Mouse (Mus musculus): Measurements from ENCODE around the gene Sgsm1.
"Not testable (repeated sequence)": the region's sequence is repeated elsewhere in the genome, so short reads cannot be mapped to it uniquely, and the experiment has no call there.

Sgsm1 gene

DNA sequence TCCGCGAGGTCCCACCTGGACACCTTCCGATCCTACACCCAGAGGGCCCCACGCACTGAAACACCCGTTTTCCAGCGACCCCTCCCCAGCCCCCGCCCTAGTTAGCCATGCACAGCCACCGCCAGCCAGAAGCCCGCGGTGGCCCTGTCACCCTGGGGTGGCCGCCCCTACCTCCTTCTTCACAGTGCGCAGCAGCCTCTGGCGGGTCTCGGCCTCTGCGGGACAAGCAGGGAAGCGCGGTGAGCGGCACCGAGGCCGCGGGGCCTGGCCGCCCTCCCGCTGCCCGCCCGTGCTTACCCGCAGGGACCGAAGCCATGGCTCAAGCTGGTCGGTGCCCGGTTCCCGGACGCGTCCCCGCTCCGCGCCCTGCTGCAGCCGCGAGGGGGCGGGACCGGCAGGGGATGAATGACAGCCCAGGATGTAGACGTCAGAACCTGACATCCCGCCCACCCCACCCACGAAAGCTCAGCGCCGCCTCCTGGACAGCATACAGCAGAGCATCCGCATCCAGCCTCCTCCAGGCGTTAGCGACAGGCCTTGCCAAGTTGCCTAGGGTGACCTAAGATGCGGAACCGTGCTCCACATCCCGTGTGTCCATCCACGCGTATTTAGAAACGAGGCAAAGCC lies at the start of gene Sgsm1:
Gene Sgsm1 (minus strand): TSS at position 410 of the 627 bp plus-strand sequence.
- DNase-seq: peak; percentile 23 to 29

- no peak for DNase-seq
These were observed 48.2 kb upstream of the Sgsm1 start for GRCm38 (mm10) chr5:113358833-113359232.

DNA sequence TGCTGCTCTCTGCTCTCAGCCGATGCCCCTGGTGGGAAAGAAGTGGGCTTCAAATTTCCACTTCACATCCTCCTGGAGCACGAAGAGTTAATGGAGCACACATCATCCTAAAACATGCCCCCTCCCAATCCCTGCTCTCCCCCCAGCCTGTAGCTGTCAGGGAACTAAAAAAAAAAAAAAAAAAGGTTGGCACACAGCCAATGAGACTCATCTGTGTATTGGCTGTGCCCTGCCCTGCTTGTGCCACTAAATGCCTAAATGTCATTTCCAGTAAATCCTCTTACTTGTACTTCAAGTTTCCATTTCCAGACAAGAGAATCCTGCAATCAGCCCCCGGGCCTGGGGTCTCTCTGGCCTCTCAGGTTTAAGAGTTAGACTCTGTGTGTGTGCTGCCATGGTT lies 47.1 kb upstream of the Sgsm1 start:
- no peak for DNase-seq

GRCm38 (mm10) chr5:113357186-113357585 lies 46.6 kb upstream of the Sgsm1 start, which contains the start of gene Aym1:
TSS of gene Aym1 (plus strand) at chr5:113357294.
- no peak for DNase-seq

DNA sequence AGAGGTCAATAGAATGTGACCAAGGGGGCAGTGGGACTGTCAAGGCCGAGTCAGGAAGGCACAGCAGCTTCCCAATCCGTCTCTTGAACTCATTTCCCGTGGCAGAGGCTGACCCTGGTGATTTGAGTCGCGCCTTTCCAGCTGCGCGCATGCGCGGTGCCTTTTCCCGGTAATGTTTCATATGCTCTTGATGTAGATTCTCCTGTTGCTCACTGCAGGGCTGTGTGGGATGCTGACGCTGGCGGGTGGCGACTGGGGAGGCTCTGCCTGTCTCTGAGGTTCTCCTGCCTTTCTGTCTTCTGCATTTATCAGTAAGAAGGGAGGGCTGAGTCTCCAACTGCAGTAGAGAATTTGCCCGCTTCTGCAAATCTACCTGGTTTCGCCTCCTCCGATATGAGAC lies 43.7 kb upstream of the Sgsm1 start:
- no peak for DNase-seq

DNA sequence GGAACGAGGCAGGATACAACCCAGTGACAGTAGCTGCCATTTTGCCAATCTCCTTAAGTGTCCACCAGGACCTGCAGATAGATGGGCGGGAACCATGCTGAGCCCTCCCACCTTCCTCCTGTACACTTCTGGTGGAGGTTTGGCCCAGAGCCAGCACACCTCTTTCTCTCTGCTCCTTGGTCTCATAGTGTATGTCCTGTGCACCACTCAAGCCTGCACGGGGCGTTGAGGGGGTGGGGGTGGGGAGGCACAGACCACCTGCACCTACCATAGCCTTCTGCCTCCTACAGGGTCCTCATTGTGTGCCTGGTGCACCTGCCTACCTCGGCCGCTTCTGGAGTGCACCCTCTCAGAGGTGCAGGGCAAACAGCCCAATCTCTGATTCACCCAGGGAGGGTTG lies 42.0 kb upstream of the Sgsm1 start:
- no peak for DNase-seq

- no peak for DNase-seq
These were observed 41.2 kb upstream of the Sgsm1 start for GRCm38 (mm10) chr5:113351768-113352167.

- DNase-seq: no peak
These were observed 39.2 kb upstream of the Sgsm1 start for GRCm38 (mm10) chr5:113349810-113350209.

- no peak for DNase-seq
These were observed 38.6 kb upstream of the Sgsm1 start for GRCm38 (mm10) chr5:113349226-113349625.

DNA sequence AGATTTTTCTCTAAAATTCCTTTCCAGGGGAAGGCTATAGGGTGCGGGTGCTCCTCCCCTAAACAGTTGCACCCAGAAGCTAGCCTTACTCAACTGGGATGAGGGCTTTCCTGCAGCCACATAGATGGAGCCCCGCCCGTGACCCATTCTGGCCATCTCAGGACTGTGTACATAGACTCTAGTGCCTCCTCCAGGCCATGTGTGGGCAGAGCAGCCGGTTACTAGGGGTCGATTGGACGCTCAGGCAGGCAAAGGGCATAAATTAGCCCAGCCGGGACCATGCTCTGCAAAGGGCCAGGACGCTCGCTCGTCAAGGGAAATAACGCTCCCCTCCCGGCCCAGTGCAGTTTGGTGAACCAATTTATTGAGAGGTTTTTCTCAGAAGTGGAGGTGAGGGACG lies 38.0 kb upstream of the Sgsm1 start:
- no peak for DNase-seq

- DNase-seq: no peak
These were observed 37.0 kb upstream of the Sgsm1 start for GRCm38 (mm10) chr5:113347593-113347992.

DNA sequence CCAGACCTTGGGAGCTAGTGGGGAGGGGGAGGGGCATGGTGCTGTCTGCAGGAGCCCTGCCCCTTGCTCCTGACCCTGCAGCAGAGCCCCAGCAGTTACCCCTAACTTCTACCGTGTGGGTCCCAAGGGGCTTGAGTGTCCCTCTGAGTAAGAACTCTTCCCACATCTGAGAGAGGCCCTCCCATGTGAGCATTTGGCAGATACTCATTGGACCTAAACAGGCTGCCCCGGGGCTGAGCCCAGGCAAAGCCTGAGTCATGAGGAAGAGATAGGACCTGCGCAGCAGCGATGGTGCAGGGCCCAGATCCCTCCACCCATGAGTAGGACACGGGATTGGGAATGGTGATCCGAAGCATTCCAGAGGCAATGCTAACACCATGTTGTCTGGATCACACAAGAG lies 36.1 kb upstream of the Sgsm1 start:
- not testable (repeated sequence) for DNase-seq

- DNase-seq: no peak
These were observed 35.2 kb upstream of the Sgsm1 start for GRCm38 (mm10) chr5:113345781-113346180.

DNA sequence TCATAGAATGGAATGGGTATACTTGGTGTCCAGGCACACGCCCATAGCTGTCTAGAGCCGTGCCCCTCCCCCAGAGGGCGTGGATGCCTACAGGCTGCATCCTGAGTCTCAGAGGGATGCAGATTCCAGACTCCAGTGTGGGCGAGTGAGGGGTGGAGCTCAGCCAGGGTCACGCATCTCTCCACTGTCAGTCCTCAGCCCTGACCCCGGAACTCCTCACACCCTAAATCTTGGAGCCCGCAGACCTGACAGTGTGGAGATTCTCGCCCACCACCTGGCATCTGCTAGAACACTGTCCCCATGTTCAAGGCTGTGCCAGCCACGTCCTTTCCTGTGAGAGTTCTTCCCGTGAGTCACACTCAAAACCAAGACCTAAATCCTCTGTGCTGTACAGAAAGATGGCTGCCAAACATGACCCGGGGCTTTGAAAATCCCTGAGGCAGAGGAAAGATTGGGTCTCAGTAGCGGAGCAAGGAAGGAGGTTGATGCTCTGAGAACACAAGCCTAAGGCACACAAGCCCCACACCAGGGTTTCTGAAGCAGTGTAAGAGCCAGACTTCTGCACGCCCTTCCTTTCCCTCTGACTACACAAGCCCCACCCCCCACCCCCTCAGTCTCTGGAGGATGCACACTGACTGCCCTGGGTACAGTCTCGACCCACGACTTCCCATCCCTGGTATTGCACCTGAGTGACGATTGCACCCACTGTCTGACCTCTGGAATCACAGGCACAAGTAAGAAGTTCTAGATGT lies 34.2 kb upstream of the Sgsm1 start:
- DNase-seq: no peak

GRCm38 (mm10) chr5:113336281-113336680 lies 25.7 kb upstream of the Sgsm1 start:
- DNase-seq: no peak

GRCm38 (mm10) chr5:113335732-113336131 lies 25.1 kb upstream of the Sgsm1 start:
- no peak for DNase-seq

- DNase-seq: no peak
These were observed 24.3 kb upstream of the Sgsm1 start for GRCm38 (mm10) chr5:113334621-113335530.

GRCm38 (mm10) chr5:113332899-113333298 lies 22.3 kb upstream of the Sgsm1 start:
- DNase-seq: no peak

DNA sequence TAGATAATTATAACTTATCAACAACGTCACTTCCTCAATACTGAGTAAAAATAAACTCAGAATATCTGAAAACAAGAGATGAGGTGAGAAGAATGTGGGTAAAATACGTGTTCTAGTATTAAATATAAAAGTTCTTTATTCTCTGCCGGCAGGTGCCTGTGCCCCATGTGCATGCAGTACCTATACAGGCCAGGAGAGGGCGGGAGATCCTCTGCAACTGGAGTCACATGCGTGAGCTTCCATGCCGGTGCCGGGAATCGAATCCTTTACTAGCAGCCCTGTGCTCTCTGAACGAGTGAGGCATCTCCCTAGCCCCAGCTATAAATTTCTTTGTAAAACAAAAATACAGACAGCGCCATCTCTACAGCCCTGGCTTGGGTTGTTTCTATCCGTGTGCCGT lies 21.7 kb upstream of the Sgsm1 start:
- peak; percentile 28 to 41 for DNase-seq

DNA sequence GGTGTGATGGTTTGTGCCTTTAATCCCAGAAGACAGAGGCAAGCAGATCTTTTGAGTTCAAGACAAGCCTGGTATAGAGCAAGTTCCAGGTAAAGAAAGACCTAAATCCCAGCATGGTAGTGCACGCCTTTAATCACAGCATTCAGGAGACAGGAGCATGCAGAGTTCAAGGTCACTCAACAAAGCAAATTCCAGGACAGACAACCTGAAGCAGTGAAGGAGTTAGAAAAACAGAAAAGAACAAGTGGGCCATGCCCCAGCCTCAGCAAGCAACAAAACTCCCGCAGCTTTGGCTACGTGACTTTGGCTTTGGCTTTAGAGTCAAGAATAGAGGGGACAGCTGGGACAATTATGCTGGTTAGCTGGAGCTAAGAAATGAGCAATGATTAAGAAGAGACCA lies 19.6 kb upstream of the Sgsm1 start:
- no peak for DNase-seq

DNA sequence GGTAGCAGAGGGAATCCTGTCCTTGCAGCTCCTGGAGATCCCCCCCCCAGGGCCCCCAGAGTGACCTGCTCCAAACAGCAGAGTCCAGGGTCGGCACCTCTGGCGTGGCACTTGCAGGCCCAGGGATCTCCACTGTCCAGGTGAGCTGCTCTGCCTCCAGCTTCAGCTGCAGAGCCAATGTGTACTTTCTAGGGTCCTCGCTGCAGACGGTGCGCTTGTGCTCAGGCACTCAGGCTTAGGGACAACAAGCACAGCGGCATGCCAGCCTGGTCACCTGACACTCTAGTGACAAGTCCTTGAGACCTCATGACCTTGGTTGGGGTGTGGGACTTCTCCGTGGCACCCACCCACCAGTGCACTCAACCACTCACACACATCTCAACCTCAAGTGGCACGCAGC lies 18.9 kb upstream of the Sgsm1 start:
- DNase-seq: no peak

GRCm38 (mm10) chr5:113323784-113324638 lies 13.4 kb upstream of the Sgsm1 start:
- no peak for DNase-seq

DNA sequence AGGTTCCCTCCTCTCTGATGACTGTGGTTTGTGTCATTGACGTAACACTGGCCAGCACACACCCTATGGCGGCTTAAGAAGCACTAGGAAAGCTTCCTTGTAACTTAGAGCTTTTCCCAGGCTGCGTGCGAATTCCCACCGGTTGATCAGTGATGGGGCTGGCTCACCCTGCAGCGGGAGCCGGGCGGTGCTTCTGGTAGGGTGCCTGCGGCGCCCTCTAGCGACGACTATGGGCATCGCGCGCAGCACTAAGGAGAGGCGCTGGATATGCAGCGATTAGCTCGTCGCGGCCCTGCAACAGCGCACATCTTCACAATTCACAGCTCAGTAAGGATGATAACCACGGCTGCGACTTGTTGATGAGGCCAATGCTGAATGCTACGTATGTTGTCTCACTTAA lies 3.4 kb upstream of the Sgsm1 start:
- peak; percentile 36 to 42 for DNase-seq

Data from B cell, adult 2 months (primary cell).